Mouse (Mus musculus): ENCODE data around the gene Pgrmc2. TPM values are rescaled to one million over a fixed set of nuclear protein-coding genes. Genes with fewer than 3 reads are reported as not detected.

Pgrmc2 gene
- total RNA-seq, 2 experiments from 2014 or later, result 15.2 to 17.7 TPM

DNA sequence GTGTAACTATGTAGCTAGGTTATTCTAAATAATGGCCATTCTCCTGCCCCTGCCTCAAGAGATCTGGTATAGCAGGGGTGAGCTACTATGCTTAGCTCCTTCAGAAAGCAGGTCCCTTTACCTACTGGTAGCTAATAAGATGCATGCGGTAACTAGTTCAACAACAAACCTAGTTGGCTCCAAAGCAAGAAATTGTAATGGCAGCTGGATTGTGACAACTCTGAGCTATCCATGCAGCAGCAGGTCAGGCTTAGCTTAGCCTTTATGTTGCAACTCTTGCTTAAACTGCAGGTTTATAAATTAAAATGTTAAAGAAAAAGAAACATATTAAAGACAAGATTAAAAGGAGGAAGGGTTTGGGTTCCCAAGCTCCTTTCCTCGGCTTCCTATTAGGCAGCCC, 4.2 kb downstream of the Pgrmc2 start:
- intact Hi-C loops (cut with DNase I), result no loop called here
- DNase-seq, result no peak

DNA sequence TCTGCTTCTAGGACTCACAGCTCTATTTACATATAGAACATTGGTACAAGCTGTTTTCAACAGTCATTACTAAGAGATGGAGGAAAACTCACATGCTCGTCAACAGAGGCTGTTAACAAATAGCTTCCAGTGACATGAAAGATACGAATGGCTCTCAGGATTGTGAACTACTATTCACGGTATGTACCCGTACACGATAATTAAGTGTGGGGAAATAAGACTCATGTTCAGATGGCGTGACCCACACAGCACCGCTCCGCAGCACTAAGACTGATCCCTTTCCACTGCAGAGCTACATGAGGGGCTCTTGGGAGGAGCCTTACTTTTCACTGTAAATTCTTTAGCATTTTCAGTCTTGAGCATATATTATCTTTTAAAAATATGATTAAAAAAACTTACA, 7.5 kb downstream of the Pgrmc2 start:
- no peak for DNase-seq
- intact Hi-C loops (cut with DNase I), result no loop called here

DNA sequence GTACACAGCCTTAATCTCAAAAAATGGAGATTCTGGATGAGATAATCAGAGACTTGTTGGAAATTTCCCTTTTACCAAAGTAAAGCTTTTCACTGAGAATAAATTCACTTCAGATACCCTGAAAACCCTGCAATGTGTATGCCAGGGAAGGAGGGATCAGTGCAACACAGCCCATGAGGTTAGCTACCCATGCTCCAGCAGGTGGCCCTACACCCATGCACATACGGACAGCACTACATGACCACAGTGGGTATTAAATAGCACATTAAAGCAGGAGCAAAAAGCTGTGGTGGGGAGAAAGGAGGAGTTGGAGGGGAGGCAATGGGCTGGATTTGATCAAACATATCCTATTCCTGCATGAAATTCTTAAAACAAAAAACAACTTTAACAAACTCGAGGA, 12.3 kb downstream of the Pgrmc2 start:
- DNase-seq, result no peak
- intact Hi-C loops (cut with DNase I), result no loop called here

DNA sequence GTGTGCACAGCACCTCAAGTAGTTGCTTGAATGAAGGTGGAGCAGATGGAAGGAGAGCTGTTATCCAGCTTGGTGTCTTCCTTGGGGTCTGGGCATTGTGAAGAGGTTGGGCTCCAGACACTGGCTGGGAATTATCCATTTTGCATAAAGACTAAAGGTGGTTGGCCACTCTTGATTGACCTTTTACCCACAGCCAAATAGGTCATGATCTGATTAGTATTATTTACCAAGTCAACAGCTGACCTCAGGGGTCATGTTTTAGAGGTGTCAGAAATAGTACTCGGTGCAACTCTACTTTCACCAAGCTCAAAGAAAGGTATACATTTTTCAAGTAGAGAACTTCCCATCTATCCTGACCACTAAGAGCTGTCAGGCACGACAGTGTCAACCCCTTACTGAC, 17.5 kb downstream of the Pgrmc2 start:
- DNase-seq, result no peak
- intact Hi-C loops (cut with DNase I), result loop anchor here (10.0 kb wide), 1 partner anchor 539 kb away; no protein-coding TSS in a partner anchor

DNA sequence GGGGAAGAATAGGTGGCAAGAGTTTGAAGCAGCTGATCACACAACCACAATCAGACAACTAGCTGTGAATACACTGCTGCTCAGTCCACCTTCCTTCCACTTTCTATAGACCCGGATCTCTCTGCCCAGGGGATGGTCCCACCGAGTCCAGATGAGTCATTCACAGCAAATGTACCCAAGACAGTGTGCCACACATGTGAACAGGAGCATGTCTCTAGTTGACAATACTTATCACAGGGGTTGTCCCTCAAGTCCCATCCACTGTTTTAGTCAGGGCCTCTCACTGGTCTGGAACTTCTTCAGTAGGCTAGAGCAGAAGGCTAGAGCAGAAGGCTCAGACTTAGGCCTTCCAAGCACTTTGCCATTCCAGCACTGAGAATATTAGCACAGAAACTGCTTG, 20.1 kb downstream of the Pgrmc2 start:
- DNase-seq, result no peak
- intact Hi-C loops (cut with DNase I), result loop anchor here (10.0 kb wide), 1 partner anchor 542 kb away; no protein-coding TSS in a partner anchor

DNA sequence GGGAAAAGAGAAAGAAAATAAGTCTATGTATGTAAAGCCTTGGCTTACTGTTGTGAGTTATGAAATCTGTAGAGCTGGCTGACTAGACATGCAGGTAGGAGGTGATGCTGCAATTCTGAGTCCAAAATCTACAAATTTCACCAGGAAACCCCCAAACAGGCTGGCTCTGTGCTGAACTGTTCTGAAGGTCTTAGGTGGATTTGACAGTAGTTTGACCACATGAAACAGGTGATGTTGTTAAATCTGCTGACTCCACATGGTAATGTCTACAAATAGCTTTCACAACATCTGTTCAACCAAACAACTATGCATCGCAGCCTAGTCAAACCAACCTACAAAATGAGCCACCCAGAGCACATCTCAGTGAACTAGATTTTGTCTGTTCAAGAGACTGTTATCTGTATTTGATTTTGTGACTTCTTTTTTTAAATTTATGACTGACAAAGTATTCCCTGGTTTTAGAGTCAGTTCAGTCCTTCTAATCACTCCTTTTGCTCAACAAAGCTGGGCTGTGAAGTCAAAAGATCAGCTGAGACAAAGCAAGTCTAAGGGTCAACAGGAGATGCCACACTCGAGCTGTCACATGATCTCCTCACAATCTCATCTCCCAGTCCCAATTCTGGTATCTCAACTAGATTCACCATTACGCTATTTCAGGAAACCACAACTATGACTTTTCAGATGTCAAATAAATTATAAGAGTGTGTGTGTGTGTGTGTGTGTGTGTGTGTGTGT, 20.8 kb downstream of the Pgrmc2 start:
- no peak for DNase-seq
- intact Hi-C loops (cut with DNase I), result loop anchor here (10.0 kb wide), 1 partner anchor 543 kb away; no protein-coding TSS in a partner anchor

DNA sequence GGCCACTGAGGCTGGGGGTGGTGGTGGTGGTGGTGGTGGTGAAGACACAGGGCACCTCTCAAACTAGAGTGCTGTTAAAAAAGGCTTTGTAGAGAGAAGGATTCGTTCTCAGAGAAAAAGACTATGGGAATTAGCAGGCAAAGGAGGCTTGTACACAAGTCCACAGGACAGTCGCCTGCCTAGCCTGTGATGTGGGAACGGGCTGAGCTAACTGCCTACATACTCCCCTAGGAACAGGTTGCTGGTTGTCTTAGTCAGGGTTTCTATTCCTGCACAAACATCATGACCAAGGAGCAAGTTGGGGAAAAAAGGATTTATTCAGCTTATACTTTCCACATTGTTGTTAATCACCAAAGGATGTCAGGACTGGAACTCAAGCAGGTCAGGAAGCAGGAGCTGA, 23.6 kb downstream of the Pgrmc2 start:
- intact Hi-C loops (cut with DNase I), result no loop called here
- DNase-seq, result no peak

DNA sequence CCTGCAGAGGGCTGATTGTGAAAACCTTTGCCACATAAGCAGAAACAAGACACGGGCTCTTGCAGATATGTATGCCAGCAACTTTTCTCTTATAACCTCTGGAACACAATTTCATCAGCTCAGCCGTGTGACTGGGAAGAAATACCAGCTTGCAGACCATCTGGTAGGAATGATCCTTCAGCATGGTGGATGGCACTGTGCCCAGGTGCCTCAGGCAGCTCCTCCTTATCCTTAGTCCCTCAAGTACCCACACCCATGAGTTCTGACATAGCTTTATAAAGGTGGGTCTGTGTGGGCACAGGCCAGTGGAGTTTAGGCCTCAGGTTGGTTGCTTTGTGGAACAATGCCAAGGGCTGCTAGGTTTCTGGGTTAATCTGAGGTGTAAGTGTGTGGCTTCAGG, 24.5 kb downstream of the Pgrmc2 start:
- intact Hi-C loops (cut with DNase I), result no loop called here
- no peak for DNase-seq

DNA sequence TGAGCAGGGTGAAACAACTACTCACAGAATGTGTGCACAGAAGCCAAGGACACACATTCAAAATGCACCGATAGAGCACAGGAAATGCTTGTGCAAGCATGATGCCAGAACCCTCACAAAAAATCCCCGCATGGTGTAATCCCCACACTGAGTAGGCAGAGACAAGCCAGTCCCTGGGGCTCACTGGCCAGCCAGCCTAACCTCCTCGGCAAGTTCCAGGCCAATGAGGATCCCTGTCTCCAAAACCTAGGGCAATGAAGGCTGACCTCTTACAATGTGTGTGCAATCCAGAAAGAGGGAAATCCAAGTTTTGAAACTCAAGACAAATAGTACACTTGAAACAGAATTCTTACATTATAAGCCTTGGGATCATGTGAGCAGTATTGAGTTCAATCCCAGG, 29.5 kb downstream of the Pgrmc2 start:
- intact Hi-C loops (cut with DNase I), result no loop called here
- DNase-seq, result no peak

DNA sequence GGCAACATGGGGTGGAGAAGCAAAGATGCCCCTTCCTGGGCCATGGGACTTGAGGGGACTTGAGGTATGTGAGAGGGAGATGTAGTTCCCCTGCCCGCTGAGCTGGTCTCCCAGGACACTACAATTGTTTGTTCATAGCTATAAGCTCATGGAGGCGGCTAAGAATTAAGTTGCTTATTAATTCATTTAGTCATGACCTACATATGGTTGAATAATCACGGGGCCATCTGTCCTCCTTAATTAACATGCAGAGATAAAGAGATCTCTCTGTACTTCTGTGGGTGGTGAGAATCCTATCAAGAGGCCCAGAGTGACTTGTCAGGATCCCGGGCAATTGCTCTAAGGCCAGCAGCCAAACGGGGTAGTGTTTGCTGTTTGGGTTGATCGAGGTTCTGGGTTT, 35.0 kb downstream of the Pgrmc2 start:
- DNase-seq, result no peak
- intact Hi-C loops (cut with DNase I), result no loop called here

DNA sequence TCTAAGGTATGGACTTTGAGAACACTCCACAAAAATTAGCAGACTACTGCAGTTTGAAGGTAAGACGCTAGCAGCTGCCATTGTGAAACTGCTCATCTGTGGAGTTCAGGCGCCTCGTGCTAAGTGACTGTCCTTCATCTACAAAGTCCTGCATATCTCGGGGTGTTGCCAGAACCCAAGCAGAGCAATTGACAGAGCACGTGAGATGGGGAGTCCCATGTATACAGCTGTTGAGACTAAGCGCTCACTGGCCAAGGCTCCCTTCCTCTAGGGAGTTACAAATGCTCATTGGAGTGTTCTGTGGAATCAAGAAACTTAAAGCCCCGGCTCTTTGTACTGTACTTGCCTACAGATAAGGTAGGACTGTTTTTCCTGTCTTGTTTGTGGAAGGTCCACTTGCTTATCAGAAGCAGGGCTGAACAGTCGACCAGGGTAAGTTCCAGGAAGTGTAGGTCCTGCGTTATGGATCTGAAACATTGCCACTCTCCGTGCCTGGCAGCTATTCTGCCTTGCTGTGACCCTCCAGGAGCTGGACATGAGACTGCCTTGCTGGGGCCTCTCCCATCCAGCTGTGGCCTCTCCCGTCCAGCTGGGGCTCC, 39.0 kb downstream of the Pgrmc2 start:
- intact Hi-C loops (cut with DNase I), result no loop called here
- DNase-seq, result no peak

DNA sequence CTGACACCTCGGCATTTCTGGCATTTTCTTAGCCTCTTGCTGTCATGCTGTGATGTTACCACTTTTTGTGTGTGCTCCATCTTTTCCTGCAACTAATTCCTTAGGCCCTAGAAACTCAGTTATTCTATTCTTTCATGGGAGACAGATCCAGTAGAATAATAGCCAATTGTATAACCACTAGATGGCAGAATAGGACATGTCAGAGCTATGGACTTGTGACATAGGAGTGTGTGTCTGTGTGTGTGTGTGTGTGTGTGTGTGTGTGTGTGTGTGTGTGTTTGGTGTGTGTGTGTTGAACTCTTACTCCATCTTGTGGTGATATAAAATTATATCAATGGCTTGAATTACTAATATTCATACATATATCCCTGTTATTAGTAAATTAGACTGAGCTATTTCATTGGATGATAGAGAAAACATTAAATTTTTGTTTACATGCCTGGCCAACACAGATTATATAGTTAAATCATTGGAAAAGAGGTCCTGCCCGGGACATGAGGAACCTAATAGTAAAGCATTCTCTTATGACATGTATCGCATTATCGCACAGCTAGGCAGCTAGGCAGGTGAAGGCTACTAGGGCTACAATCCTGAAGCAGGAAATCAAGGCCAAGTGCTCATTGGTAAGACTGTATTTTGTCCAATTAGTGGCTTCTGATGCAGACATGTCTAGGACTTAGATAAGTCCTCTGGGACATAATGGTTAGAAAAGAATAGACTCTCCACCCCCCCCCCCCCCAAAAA, 40.5 kb downstream of the Pgrmc2 start:
- intact Hi-C loops (cut with DNase I), result no loop called here
- no peak for DNase-seq

DNA sequence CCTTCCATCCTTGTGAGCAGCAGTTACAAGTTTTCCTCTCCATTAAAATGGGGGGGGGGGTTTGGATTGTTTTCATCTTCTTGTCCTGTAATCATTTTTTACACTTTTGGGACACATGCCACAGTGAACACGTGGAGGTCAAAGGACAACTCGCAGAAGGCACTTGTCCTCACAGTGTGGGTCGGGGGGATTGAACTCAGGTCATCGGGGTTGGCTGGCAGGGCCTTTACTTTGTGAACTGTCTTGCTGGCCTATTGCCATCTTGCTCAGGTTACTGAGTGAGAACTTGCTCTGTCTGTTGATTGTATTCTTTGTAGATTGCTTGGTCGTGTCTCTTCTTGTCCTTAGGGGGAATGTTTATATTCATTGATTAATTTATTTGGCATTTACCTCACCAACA, 41.6 kb downstream of the Pgrmc2 start:
- no peak for DNase-seq
- intact Hi-C loops (cut with DNase I), result no loop called here

DNA sequence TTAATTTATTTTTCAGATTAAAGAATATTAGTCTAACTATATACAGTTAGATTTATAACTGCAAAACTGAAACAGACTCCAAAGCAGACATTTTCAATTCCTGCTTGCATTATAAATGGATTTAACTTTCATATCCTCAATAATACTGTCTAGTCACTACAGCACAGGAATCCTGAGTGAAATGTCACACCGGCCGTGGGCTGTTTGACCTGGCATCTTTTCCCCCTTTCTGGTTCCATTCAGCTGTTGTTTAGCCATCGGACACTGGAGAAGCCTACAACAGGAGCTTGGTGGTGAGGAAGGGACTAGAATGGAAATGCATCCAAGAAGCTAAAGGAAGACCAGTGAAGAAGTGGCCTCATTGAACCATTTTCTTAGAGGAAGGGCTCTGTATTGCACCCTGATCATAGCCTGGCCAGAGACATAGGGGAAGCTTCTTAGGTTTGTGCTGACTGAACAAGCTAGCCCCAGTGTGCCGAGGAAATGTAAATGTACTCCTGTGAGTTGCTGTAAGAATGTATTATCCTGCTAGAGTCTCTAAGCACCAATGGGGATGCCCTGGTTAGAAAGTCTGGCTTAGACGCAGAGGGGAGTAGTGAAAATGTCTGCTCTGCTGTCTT, 44.4 kb downstream of the Pgrmc2 start:
- intact Hi-C loops (cut with DNase I), result no loop called here
- no peak for DNase-seq

DNA sequence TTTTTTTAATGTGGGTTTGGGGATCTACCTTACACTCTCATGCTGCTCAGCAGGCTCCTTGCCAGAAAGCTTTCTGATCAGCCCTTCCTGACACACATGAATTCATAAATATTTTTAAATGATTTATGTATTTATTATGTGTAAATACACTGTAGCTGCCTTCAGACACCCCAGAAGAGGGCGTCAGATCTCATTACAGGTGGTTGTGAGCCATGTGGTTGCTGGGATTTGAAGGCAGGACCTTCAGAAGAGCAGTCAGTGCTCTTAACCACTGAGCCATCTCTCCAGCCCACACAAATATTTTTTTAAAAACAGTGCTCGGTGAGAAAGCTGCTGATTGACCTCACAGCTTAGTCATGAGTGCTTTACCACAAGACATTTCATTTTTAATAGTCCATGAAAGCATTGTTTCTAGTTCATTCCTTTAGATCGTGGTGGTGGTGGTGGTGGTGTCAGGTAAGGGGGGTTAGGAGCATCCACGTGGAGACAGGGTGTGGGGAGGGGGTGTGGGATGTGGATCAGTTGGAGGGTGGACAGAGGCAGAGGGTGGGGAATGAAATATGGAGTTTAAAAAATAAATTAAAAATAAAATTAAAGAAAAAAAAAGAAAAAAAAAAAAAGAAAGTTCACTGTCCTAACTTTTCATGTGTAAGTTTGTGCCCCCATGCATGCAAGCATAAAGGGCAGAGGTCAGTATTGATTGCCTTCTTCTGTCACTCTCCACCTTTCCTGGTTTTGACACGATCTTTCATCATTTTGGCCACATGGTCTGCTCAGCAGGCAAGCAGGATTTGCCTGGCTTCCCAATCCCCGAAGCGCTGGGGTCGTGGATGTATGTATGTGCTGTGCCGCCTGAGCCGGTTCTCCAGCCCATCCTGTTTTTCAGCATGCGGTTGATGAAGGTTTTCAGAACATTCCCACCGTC, 51.3 kb downstream of the Pgrmc2 start:
- no peak for DNase-seq

DNA sequence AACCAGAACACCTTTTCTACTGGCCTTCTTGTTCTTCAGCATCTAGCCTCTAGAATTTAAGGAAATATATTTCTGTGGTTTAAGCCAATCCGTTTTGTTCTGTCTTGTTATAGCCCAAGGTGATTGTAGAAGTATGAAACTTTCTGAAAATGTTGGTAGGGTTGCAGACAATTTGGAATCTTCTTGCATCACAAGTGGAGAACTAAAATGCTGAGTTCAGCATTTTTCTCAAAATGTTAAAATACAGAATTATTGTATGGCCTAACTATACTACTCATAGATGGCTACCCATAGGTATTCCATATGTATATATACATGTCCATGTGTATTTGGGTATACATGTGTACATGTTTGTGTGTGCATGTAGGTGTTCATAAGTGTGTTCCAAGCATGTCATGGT, 52.1 kb downstream of the Pgrmc2 start:
- intact Hi-C loops (cut with DNase I), result no loop called here
- DNase-seq, result no peak

More for the DNA sequence above, 51.3 kb downstream of the Pgrmc2 start:
- intact Hi-C loops (cut with DNase I), result no loop called here

DNA sequence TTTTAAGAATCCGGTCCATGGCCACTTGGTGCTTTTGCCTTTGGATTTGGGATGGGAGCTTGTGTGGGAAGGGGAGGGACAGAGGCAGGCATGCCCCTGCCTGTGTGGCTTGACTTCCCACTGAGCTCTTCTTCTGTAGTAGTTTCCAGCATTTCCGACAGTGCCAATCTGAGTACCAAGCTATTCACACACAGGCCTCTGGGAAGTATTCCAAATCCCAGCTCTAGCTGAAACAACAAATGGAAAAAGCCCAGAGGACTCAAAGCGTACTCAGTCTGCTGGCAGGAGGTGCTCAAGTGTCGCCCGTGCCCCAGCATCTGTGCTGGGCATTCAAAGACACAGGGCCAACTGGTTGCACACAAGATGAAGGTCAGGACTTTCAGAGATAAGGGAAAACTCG, 60.9 kb downstream of the Pgrmc2 start:
- DNase-seq, result no peak
- intact Hi-C loops (cut with DNase I), result no loop called here

DNA sequence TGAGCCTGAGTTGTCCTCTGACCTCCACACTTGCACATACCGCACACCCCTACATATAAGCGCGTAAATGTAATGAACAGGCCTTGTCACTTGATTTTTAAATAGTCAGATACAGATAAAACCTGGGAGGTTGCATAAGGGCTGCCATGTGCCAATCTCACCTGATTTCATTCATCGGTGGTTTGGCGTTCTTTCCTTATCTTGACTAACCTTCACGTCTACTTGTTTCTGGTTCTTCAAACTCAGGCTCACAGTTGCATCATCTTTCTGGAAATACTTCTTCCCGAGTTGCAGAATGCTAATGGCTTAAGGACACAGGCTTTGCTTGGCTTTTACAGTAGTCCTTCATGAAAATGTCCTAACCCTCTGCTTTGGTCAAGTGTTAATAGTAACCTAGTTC, 62.2 kb downstream of the Pgrmc2 start:
- DNase-seq, result no peak

DNA sequence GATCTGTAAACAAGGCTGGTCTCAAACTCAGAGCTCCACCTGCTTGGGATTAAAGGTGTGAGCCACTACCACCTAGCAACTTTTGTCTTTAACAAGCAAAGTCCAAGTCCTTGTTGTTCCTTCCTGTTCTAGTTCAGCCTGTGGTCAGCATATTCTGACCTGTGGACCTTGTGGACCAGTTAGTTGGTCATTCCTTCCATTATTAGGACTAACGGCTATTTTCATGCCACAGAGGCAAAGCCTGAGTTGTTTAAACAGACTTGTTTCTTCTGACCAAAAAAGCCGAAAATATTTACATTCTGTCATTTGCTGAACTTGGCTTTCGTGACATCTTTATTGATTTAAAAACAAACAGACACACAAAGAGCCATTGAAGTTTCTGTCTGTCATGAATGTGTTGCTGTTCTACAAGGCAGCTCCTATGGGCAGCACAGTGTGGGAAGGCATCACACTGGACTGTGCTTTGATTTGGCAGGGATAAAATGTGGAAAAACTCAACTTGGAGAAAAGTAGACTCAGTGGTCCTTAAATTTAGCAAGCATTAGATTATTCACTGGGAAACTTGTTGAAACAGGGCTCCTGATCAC, 64.7 kb downstream of the Pgrmc2 start:
- intact Hi-C loops (cut with DNase I), result no loop called here
- DNase-seq, result no peak

More for the DNA sequence above, 62.2 kb downstream of the Pgrmc2 start:
- intact Hi-C loops (cut with DNase I), result no loop called here

All from gastrocnemius, postnatal 36 days (tissue).